Mouse (Mus musculus) stomach, postnatal 0 days (tissue): Measurements from ENCODE around the gene Mrps25. TPM values are rescaled to one million over a fixed set of nuclear protein-coding genes. Genes with fewer than 3 reads are reported as not detected.

ENCODE experiments used
- ATAC-seq: fragments of 200-750 bp; cut with Nextera tagmentation; 2 replicates; pipeline ENCODE4 v1.8.0; 2017; ENCODE audit not compliant: low FRiP score, low TSS enrichment
- DNase-seq: peaks from one replicate; pipeline ENCODE4 v3.0.0-alpha.2; 2016; ENCODE audit warnings: low spot score
- H3K27ac ChIP-seq: fragments of 300-500 bp; sonication (generic); replicated peaks from 2 replicates; pipeline ENCODE4 v1.5.1; 2014; ENCODE audit warnings: mild to moderate bottlenecking, control low read depth
- H3K27me3 ChIP-seq: fragments of 300-500 bp; sonication (generic); 2 replicates; pipeline ENCODE4 v1.6.1; 2014; ENCODE audit warnings: low read length; ENCODE audit not compliant: control insufficient read depth, insufficient read depth
- H3K36me3 ChIP-seq: fragments of 300-500 bp; sonication (generic); 2 replicates; pipeline ENCODE4 v1.6.1; 2014; ENCODE audit warnings: low read length, mixed read lengths; ENCODE audit not compliant: control insufficient read depth, insufficient read depth
- H3K4me1 ChIP-seq: fragments of 300-500 bp; sonication (generic); replicated peaks from 2 replicates; pipeline ENCODE4 v1.6.1; 2014; ENCODE audit warnings: antibody characterized with exemption; ENCODE audit not compliant: control insufficient read depth, insufficient read depth
- H3K4me2 ChIP-seq: fragments of 300-500 bp; sonication (generic); replicated peaks from 2 replicates; pipeline ENCODE4 v1.6.1; 2014; ENCODE audit warnings: low read depth, mild to moderate bottlenecking, control low read depth, moderate library complexity
- H3K4me3 ChIP-seq: fragments of 300-500 bp; sonication (generic); 2 replicates; pipeline ENCODE4 v1.5.1; 2014; ENCODE audit warnings: low read depth, low read length, control low read depth
- H3K9ac ChIP-seq: fragments of 300-500 bp; sonication (generic); 2 replicates; pipeline ENCODE4 v1.6.1; 2014; ENCODE audit warnings: mild to moderate bottlenecking, low read length, control low read depth, mixed read lengths
- H3K9me3 ChIP-seq: fragments of 300-500 bp; sonication (generic); 2 replicates; pipeline ENCODE4 v1.6.1; 2016; ENCODE audit warnings: low read length; ENCODE audit not compliant: control insufficient read depth
- CTCF ChIP-seq: IDR thresholded peaks from 2 replicates; pipeline ENCODE4 v1.5.1; 2016; ENCODE audit warnings: antibody characterized with exemption, low read depth, mild to moderate bottlenecking, moderate library complexity
- EP300 ChIP-seq: optimal IDR thresholded peaks from 2 replicates; pipeline ENCODE3; 2016; ENCODE audit warnings: antibody characterized with exemption
- WGBS: fragments of 180-500 bp; shearing (Covaris S2); extraction: QIAGEN DNeasy Blood & Tissue Kit; methylation state at CpG from one replicate; pipeline ENCODE4 v1.1.7; 2014; 5-methylcytosine and 5-hydroxymethylcytosine counted together
- polyA plus RNA-seq: library from polyadenylated mRNA; unstranded; fragments of >200 nt; fragmentation: Nextera tagmentation; extraction: Ambion mirVana; gene quantifications from 2 replicates; pipeline ENCODE4 v1.2.1, GENCODE M21; 2015

The Mrps25 gene
- polyA plus RNA-seq, 1 experiment from 2014 or later, result 53.4 TPM

DNA sequence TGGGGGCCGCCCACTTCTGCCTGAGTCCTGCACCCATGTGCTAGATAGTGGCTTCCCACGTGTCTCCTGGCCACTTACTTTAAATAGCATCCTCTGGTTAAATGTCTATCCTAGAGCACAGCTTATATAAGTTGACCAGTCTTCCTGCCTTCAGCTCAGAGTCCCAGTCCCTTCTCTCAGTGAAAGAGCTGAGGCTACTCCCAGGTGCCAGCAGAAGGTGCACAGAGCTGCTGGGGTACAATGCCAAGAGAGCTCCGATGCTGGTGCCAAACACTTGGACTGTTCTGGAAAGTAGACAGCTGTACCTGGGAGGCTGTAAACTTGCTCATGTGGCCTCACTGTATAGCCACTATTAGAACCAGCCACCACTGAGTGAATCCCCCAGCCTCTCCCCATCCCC is 38.2 kb upstream of the Mrps25 start:
- WGBS, result 84% methylated on average over 3 of the region's 3 CpGs
- Histone ChIP-seq H3K9me3 (no peaks in the 10 kb centered on the region), H3K27me3 (no peaks in the 10 kb centered on the region), H3K36me3 (no peaks in the 10 kb centered on the region), H3K4me2 (no peak overlapping the region), H3K4me1 (no peaks in the 10 kb centered on the region), H3K4me3 (no peak overlapping the region), H3K27ac (no peak overlapping the region), H3K9ac (no peak overlapping the region)
- no peak for DNase-seq
- TF ChIP-seq CTCF (no peak), EP300 (no peak)
- ATAC-seq, result no peak

DNA sequence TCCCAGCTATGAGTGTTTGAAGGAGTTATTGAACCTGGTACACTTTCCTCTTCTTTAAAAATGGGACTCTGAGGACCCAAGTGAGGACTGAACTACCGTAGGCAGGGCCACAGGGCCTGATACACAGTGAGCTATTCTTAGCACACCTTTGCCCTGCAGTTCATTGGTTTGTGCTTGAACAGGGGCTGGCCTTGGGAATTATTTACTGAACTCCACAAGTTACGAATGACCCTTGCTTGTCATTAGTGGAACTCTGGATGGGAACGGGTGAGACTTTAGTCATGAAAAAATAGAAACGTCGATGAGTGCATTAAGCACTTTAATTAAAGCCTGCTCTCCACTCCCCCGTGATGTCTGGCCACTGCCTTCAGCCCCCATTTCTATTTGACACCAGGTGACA is 37.8 kb upstream of the Mrps25 start:
- Histone ChIP-seq H3K4me3 (no peak overlapping the region), H3K4me2 (no peak overlapping the region), H3K27me3 (no peaks in the 10 kb centered on the region), H3K9me3 (no peaks in the 10 kb centered on the region), H3K4me1 (no peaks in the 10 kb centered on the region), H3K9ac (no peak overlapping the region), H3K36me3 (no peaks in the 10 kb centered on the region), H3K27ac (no peak overlapping the region)
- 67% methylated on average over 6 of the region's 6 CpGs for WGBS
- DNase-seq (no peak), ATAC-seq (no peak)
- TF ChIP-seq EP300 (no peak), CTCF (no peak)

DNA sequence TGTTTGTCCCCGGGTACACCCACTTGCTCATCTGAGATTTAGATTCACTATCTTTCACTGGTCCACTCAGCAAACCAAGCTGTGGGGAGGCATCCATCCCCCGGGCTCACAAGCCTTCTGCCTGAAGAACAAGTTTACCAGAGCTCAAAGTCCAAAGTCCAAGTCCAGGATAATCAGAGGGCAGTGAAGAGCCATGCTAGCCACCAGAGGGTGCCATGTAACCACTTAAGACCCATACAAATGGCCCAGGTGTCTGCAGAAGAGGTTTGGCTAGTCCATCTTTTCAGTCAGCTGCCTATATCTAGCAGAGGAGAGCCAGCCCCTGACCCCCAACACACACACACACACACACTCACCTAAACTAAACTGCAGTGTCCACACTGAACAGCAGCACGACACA is 35.6 kb upstream of the Mrps25 start:
- 32% methylated on average over 3 of the region's 3 CpGs for WGBS
- ATAC-seq, result peak; percentile 76
- Histone ChIP-seq H3K27ac (no peak overlapping the region), H3K36me3 (no peaks in the 10 kb centered on the region), H3K9ac (no peak overlapping the region), H3K4me3 (no peak overlapping the region), H3K9me3 (no peaks in the 10 kb centered on the region), H3K27me3 (no peaks in the 10 kb centered on the region), H3K4me1 (no peaks in the 10 kb centered on the region), H3K4me2 (no peak overlapping the region)
- peak; percentile 74 for DNase-seq
- no peak for TF ChIP-seq EP300
- TF ChIP-seq CTCF, result peak; percentile 83

DNA sequence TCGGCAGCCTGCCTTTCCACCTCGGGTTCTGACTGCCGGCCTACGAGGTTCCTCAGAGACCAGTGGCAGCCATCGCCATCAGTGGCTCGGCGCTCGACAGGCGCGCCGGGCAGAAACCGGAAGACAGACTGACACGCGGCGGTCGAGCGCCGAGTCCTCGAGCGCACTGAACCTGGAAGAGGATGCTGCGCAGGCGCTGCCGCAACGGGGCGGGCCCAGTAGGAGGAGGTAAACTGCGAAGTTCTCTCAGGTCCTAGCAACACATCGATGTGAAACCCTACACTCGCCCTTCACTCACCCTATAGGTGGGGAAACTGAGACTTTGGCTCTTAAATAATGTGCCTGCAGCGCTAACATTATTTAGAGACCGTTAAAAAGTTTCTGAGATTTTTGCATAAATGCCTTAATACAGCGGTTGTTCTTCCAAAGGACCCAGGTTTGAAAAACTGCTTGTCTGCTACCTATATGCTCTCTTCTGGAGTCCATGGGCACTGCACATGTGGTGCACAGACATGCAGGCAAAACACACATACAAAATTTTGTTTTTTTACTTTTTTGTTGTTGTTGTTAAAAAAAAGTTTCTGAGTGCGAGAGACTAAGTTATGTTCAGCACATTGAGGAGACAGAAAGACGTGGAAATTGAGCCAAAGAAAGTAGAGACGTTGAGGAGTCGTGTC is 31.1 kb upstream of the Mrps25 start, which contains the start of gene Rbsn:
Gene Rbsn, minus strand, starts transcription at position 153 of the 677 bp plus-strand sequence.
- ATAC-seq, result peak; percentile 96
- Histone ChIP-seq H3K27ac (peak within 1 kb of the TSS; percentile 88), H3K27me3 (no peaks in the 10 kb centered on the region), H3K9me3 (no peaks in the 10 kb centered on the region), H3K4me3 (peak within 1 kb of the TSS; percentile 94), H3K4me1 (no peaks in the 10 kb centered on the region), H3K4me2 (peak within 1 kb of the TSS; percentile 72), H3K9ac (peak within 1 kb of the TSS; percentile 94), H3K36me3 (no peaks in the 10 kb centered on the region)
- peak; percentile 96 for DNase-seq
- WGBS, result 9% methylated on average over 35 of the region's 35 CpGs
- peak; percentile 44 for TF ChIP-seq CTCF
- TF ChIP-seq EP300, result no peak

DNA sequence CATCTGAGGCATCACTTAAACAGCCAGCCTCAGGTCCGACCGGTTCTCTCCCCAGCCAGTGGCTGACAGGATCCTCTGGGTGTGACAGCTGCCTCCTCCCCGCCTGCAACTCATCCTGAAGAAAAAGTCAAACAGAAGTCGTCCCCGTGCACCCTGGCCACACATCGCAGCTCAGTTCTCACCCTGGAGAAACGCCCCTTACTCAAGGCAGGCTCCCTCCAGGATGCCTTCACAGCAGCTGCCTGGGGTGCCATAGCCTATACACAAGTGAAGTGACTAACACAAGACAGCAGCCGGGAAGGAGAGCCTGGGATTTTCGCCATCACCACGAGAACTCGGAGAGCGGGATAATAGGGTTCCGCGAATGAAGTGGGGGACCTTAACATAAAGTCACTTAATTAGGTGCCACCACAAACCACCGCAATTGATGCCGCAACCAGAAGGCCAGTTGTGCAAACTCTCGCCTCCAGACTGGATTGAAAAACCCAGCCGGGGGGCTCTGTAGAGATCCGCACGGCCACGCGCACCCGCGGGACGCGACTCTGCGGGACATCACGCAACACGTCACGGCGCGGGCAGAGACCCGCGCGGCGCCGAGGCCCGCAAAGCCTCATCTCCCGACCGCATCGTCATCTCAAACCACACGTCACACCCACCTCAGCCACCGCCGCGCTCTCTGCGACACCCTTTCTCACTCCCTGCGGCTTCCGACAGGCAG is 30.4 kb upstream of the Mrps25 start:
- H3K9ac ChIP-seq, result peak overlapping the region; percentile 94
- H3K36me3 ChIP-seq, result peaks cover 3% of the 10 kb centered on the region; the same call in 1 of the 2 replicates
- peak overlapping the region; percentile 94 for H3K4me3 ChIP-seq
- peak overlapping the region; percentile 72 for H3K4me2 ChIP-seq
- peak; percentile 36; the same call in 1 of the 2 replicates for ATAC-seq
- no peaks in the 10 kb centered on the region for H3K27me3 ChIP-seq
- H3K4me1 ChIP-seq, result no peaks in the 10 kb centered on the region
- DNase-seq, result peak; percentile 17
- TF ChIP-seq CTCF (no peak), EP300 (no peak)
- H3K27ac ChIP-seq, result peak overlapping the region; percentile 88
- WGBS, result under 1% methylated on average over 48 of the region's 48 CpGs
- no peaks in the 10 kb centered on the region for H3K9me3 ChIP-seq

DNA sequence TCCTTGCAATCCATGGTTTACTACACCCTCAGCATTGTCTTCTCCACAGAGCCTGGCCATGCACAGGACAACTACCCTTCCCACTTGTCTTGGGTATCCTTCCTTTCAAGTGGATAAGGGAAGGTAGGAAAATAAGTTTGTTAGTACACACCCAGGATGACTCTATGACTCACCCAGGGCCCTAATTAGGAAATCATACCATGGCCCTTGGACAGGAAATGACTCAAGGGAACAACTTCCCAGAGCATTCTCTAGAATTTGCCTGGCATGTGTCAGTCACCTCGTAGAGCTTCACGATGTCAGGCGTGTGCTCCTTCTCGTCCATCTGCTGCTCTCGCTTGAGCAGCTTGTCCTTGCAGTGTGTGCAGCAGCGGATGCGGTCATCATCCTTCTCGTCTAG is 15.6 kb upstream of the Mrps25 start:
- DNase-seq, result no peak
- Histone ChIP-seq H3K9me3 (no peaks in the 10 kb centered on the region), H3K4me1 (no peaks in the 10 kb centered on the region), H3K9ac (no peak overlapping the region), H3K4me2 (no peak overlapping the region), H3K36me3 (peaks cover 36% of the 10 kb centered on the region), H3K27ac (no peak overlapping the region), H3K4me3 (no peak overlapping the region), H3K27me3 (no peaks in the 10 kb centered on the region)
- WGBS, result 89% methylated on average over 8 of the region's 8 CpGs
- TF ChIP-seq CTCF (no peak), EP300 (no peak)
- no peak for ATAC-seq
